Mouse (Mus musculus) liver, embryonic 11.5 days (tissue): ENCODE data around the gene Kit. TPM values are rescaled to one million over a fixed set of nuclear protein-coding genes. Genes with fewer than 3 reads are reported as not detected.

Experiments
- ATAC-seq: fragments of 200-750 bp; cut with Nextera tagmentation; replicated peaks from 2 replicates; pipeline ENCODE4 v1.8.0; 2017; ENCODE audit warnings: moderate number of reproducible peaks, mild to moderate bottlenecking, moderate TSS enrichment, moderate library complexity; ENCODE audit not compliant: low FRiP score
- DNase-seq: peaks from one replicate; pipeline ENCODE4 v3.0.0-alpha.2; 2017; ENCODE audit warnings: low spot score
- H3K27ac ChIP-seq: fragments of 300-500 bp; sonication (generic); 2 replicates; pipeline ENCODE4 v1.5.1; 2014; ENCODE audit warnings: mild to moderate bottlenecking, low read depth, low read length, control low read depth
- H3K27me3 ChIP-seq: fragments of 300-500 bp; sonication (generic); replicated peaks from 2 replicates; pipeline ENCODE4 v1.6.1; 2014; ENCODE audit warnings: low read length, mixed read lengths; ENCODE audit not compliant: control insufficient read depth, insufficient read depth
- H3K36me3 ChIP-seq: fragments of 300-500 bp; sonication (generic); 2 replicates; pipeline ENCODE4 v1.6.1; 2014; ENCODE audit warnings: mild to moderate bottlenecking, low read length, moderate library complexity, mixed read lengths; ENCODE audit not compliant: control insufficient read depth, insufficient read depth
- H3K4me1 ChIP-seq: fragments of 300-500 bp; sonication (generic); replicated peaks from 2 replicates; pipeline ENCODE4 v1.6.1; 2014; ENCODE audit warnings: low read length, mixed read lengths; ENCODE audit not compliant: control insufficient read depth, insufficient read depth
- H3K4me2 ChIP-seq: fragments of 300-500 bp; sonication (generic); 2 replicates; pipeline ENCODE4 v1.6.1; 2014; ENCODE audit warnings: mild to moderate bottlenecking, control low read depth, moderate library complexity
- H3K4me3 ChIP-seq: fragments of 300-500 bp; sonication (generic); 2 replicates; pipeline ENCODE4 v1.5.1; 2014; ENCODE audit warnings: low read depth, low read length, control low read depth
- H3K9ac ChIP-seq: fragments of 300-500 bp; sonication (generic); 2 replicates; pipeline ENCODE4 v1.6.1; 2014; ENCODE audit warnings: low read depth, low read length, control low read depth
- H3K9me3 ChIP-seq: fragments of 300-500 bp; sonication (generic); 2 replicates; pipeline ENCODE4 v1.6.1; 2016; ENCODE audit warnings: low read length, inconsistent platforms, mixed read lengths; ENCODE audit not compliant: control insufficient read depth
- WGBS: fragments of 180-500 bp; shearing (Covaris S2); extraction: QIAGEN DNeasy Blood & Tissue Kit; methylation state at CpG from one replicate; pipeline ENCODE4 v1.1.7; 2014; 5-methylcytosine and 5-hydroxymethylcytosine counted together
- polyA plus RNA-seq: library from polyadenylated mRNA; unstranded; fragments of >200 nt; fragmentation: Nextera tagmentation; extraction: Ambion mirVana; gene quantifications from 2 replicates; pipeline ENCODE4 v1.2.1, GENCODE M21; 2014

Gene Kit
- polyA plus RNA-seq, 1 experiment from 2014 or later: 54.8 TPM

- Histone ChIP-seq H3K4me3 (no peak overlapping the region), H3K9ac (no peak overlapping the region), H3K27me3 (no peaks in the 10 kb centered on the region), H3K27ac (no peak overlapping the region), H3K36me3 (no peaks in the 10 kb centered on the region; the same call in 1 of the 2 replicates), H3K4me2 (no peak overlapping the region), H3K4me1 (peaks cover 11% of the 10 kb centered on the region), H3K9me3 (no peaks in the 10 kb centered on the region)
- no peak for ATAC-seq
- no peak for DNase-seq
- WGBS: 72% methylated on average over 18 of the region's 18 CpGs
These were observed 58.3 kb downstream of the Kit start for GRCm38 (mm10) chr5:75632846-75633640.

- Histone ChIP-seq H3K4me3 (no peak overlapping the region), H3K4me1 (peaks cover 11% of the 10 kb centered on the region), H3K27ac (no peak overlapping the region), H3K27me3 (no peaks in the 10 kb centered on the region), H3K9me3 (no peaks in the 10 kb centered on the region), H3K36me3 (peaks cover 9% of the 10 kb centered on the region), H3K4me2 (no peak overlapping the region), H3K9ac (no peak overlapping the region)
- no peak for ATAC-seq
- 84% methylated on average over 12 of the region's 12 CpGs for WGBS
- no peak for DNase-seq
These were observed 60.7 kb downstream of the Kit start for GRCm38 (mm10) chr5:75635385-75635784.

DNA sequence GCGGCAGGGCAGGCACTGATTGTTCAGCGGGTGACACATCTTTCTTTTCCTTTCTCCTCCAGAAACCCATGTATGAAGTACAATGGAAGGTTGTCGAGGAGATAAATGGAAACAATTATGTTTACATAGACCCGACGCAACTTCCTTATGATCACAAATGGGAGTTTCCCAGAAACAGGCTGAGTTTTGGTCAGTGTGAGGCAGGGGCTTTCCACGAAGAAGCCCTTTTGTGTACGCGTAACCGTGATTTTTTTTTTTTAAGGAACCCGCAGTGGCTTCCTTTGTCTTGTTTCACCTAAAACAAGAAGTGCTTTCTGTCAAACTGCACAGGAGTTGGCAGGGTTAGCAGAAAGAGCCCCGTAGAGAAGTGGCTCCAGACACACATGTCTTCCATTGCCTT lies 65.9 kb downstream of the Kit start:
- Histone ChIP-seq H3K4me2 (no peak overlapping the region), H3K4me1 (no peaks in the 10 kb centered on the region), H3K9ac (no peak overlapping the region), H3K9me3 (no peaks in the 10 kb centered on the region), H3K27me3 (no peaks in the 10 kb centered on the region), H3K27ac (no peak overlapping the region), H3K4me3 (no peak overlapping the region), H3K36me3 (peaks cover 14% of the 10 kb centered on the region)
- DNase-seq (no peak), ATAC-seq (no peak)
- 84% methylated on average over 11 of the region's 11 CpGs for WGBS

- Histone ChIP-seq H3K4me1 (no peaks in the 10 kb centered on the region), H3K9ac (no peak overlapping the region), H3K9me3 (no peaks in the 10 kb centered on the region), H3K27me3 (no peaks in the 10 kb centered on the region), H3K4me3 (no peak overlapping the region), H3K4me2 (no peak overlapping the region), H3K36me3 (peaks cover 6% of the 10 kb centered on the region; the same call in 1 of the 2 replicates), H3K27ac (no peak overlapping the region)
- DNase-seq: no peak
- no peak for ATAC-seq
- 86% methylated on average over 5 of the region's 5 CpGs for WGBS
These were observed 72.3 kb downstream of the Kit start for GRCm38 (mm10) chr5:75647046-75647445.

DNA sequence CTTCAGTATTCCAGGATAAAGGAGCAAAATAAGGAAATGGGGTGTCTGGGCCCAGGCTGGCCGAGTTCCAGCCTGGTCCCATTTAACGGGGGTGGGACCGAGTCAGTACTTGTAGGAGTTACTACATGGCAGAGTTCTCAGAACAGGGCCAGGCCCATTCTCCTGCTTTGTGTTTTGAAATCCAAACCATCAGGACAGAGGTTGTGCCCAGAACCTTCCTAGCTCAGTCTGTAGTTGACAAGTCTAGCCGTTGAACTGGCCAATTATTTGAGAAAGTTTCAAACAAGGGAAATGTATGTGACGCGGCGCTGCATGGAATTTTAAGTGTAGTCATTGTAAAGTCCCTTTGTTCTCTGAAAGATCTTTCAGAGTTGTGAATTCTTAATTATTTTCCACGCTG lies 75.8 kb downstream of the Kit start:
- no peak overlapping the region for H3K4me3 ChIP-seq
- DNase-seq: no peak
- H3K4me1 ChIP-seq: no peaks in the 10 kb centered on the region
- no peaks in the 10 kb centered on the region for H3K9me3 ChIP-seq
- no peak overlapping the region for H3K4me2 ChIP-seq
- no peak for ATAC-seq
- H3K36me3 ChIP-seq: peaks cover 10% of the 10 kb centered on the region; the same call in 1 of the 2 replicates
- 91% methylated on average over 8 of the region's 8 CpGs for WGBS
- H3K27ac ChIP-seq: no peak overlapping the region
- H3K9ac ChIP-seq: no peak overlapping the region
- H3K27me3 ChIP-seq: no peaks in the 10 kb centered on the region

- no peak for DNase-seq
- Histone ChIP-seq H3K9me3 (no peaks in the 10 kb centered on the region), H3K4me3 (no peak overlapping the region), H3K36me3 (peaks cover 12% of the 10 kb centered on the region; the same call in 1 of the 2 replicates), H3K4me2 (no peak overlapping the region), H3K4me1 (no peaks in the 10 kb centered on the region), H3K9ac (no peak overlapping the region), H3K27ac (no peak overlapping the region), H3K27me3 (no peaks in the 10 kb centered on the region)
- WGBS: 89% methylated on average over 8 of the region's 8 CpGs
- ATAC-seq: no peak
These were observed 78.7 kb downstream of the Kit start for GRCm38 (mm10) chr5:75653431-75653830.

DNA sequence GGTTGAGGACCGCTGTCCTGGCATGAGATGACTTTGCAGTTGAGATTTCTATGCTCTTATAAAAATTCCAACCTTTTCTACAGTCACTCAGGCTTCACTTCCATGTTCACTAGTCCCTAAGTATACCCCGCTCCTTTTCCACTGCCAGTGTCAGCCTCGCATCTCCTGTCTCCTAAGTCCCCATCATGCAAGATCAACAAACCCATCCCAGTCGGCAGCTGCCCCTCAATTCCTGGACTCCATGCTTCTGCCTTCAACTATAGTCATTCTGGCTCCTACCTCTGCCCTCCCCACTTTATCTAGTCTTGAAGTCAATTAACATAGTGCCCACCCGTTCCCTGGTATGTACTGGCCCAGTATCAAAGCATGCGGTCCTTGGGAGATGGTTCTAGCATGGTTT lies 83.9 kb downstream of the Kit start:
- H3K36me3 ChIP-seq: peaks cover 2% of the 10 kb centered on the region; the same call in 1 of the 2 replicates
- DNase-seq (no peak), ATAC-seq (no peak)
- H3K4me3 ChIP-seq: no peak overlapping the region
- no peaks in the 10 kb centered on the region for H3K27me3 ChIP-seq
- H3K4me2 ChIP-seq: no peak overlapping the region
- H3K27ac ChIP-seq: no peak overlapping the region
- H3K9ac ChIP-seq: no peak overlapping the region
- WGBS: 90% methylated on average over 6 of the region's 6 CpGs
- no peaks in the 10 kb centered on the region for H3K9me3 ChIP-seq
- H3K4me1 ChIP-seq: no peaks in the 10 kb centered on the region

DNA sequence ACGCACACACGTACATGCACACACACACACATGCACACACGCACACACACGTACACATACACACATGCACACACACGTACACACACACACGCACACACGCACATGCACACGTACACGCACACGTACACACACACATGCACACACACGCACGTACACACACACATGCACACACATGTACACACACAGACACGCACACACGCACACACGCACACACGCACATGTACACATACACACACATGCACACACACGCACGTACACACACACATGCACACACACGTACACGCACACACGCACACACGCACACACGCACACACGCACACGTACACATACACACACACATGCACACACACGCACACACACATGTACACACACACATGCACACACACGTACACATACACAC lies 85.6 kb downstream of the Kit start:
- 92% methylated on average over 27 of the region's 27 CpGs for WGBS
- no peak for ATAC-seq
- H3K36me3 ChIP-seq: peaks cover 2% of the 10 kb centered on the region; the same call in 1 of the 2 replicates

DNA sequence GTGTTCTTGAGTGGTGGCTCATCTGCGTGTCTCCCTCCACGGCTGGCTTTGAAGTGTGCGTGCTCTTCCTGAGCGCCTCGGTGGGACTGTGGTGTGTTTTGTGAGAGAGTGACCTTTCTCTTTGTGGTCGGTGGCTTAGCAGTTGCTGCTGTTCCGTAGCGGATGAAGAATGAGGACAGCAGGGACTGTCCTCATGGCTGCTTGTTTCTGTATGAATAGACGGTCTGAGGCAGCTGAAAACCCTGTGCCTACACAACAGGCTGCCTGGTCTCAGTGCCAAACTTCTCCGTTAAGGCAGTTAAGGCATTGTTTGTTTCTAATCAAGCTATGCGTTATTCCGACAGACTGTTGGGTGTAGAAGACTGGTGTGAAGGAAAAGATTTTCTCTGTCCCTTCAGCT lies 87.8 kb downstream of the Kit start:
- Histone ChIP-seq H3K27me3 (no peaks in the 10 kb centered on the region), H3K9me3 (no peaks in the 10 kb centered on the region), H3K4me3 (no peak overlapping the region), H3K4me1 (no peaks in the 10 kb centered on the region), H3K27ac (no peak overlapping the region), H3K36me3 (no peaks in the 10 kb centered on the region), H3K4me2 (no peak overlapping the region), H3K9ac (no peak overlapping the region)
- DNase-seq: no peak
- WGBS: 79% methylated on average over 12 of the region's 12 CpGs
- no peak for ATAC-seq

More for the DNA sequence above, 85.6 kb downstream of the Kit start:
- DNase-seq: no peak
- no peak overlapping the region for H3K27ac ChIP-seq
- no peak overlapping the region for H3K9ac ChIP-seq
- no peaks in the 10 kb centered on the region for H3K27me3 ChIP-seq
- H3K4me2 ChIP-seq: no peak overlapping the region
- H3K4me1 ChIP-seq: no peaks in the 10 kb centered on the region
- H3K9me3 ChIP-seq: no peaks in the 10 kb centered on the region
- no peak overlapping the region for H3K4me3 ChIP-seq
